Mouse (Mus musculus) embryonic facial prominence, embryonic 11.5 days (tissue): Measurements from ENCODE around the gene Gorasp1. TPM values are rescaled to one million over a fixed set of nuclear protein-coding genes. Genes with fewer than 3 reads are reported as not detected.

ENCODE experiments used
- ATAC-seq: fragments of 200-750 bp; cut with Nextera tagmentation; replicated peaks from 2 replicates; pipeline ENCODE4 v1.8.0; 2017; ENCODE audit warnings: low read depth; ENCODE audit not compliant: insufficient number of reproducible peaks, low FRiP score, low TSS enrichment
- DNase-seq: peaks from one replicate; pipeline ENCODE4 v3.0.0-alpha.2; 2015; ENCODE audit warnings: low spot score
- H3K27ac ChIP-seq: fragments of 300-500 bp; sonication (generic); replicated peaks from 2 replicates; pipeline ENCODE4 v1.5.1; 2014; ENCODE audit warnings: mild to moderate bottlenecking, low read depth, low read length, control low read depth
- H3K27me3 ChIP-seq: fragments of 300-500 bp; sonication (generic); 2 replicates; pipeline ENCODE4 v1.6.1; 2014; ENCODE audit warnings: mild to moderate bottlenecking, low read length, moderate library complexity, mixed read lengths; ENCODE audit not compliant: control insufficient read depth, insufficient read depth
- H3K36me3 ChIP-seq: fragments of 300-500 bp; sonication (generic); replicated peaks from 2 replicates; pipeline ENCODE4 v1.6.1; 2014; ENCODE audit warnings: low read depth, mild to moderate bottlenecking, low read length, moderate library complexity, mixed read lengths; ENCODE audit not compliant: control insufficient read depth, insufficient read depth
- H3K4me1 ChIP-seq: fragments of 300-500 bp; sonication (generic); 2 replicates; pipeline ENCODE4 v1.6.1; 2014; ENCODE audit warnings: low read length, mixed read lengths; ENCODE audit not compliant: control insufficient read depth, insufficient read depth
- H3K4me2 ChIP-seq: fragments of 300-500 bp; sonication (generic); 2 replicates; pipeline ENCODE4 v1.6.1; 2014; ENCODE audit warnings: low read depth, mild to moderate bottlenecking, control low read depth, low read length, moderate library complexity
- H3K4me3 ChIP-seq: fragments of 300-500 bp; sonication (generic); 2 replicates; pipeline ENCODE4 v1.5.1; 2014; ENCODE audit warnings: low read depth, low read length, control low read depth
- H3K9ac ChIP-seq: fragments of 300-500 bp; sonication (generic); replicated peaks from 2 replicates; pipeline ENCODE4 v1.6.1; 2014; ENCODE audit warnings: mild to moderate bottlenecking, control low read depth, low read length
- H3K9me3 ChIP-seq: fragments of 300-500 bp; sonication (generic); replicated peaks from 2 replicates; pipeline ENCODE4 v1.6.1; 2016; ENCODE audit warnings: mild to moderate bottlenecking, low read length, inconsistent platforms, mixed read lengths; ENCODE audit not compliant: control insufficient read depth
- WGBS: fragments of 180-500 bp; shearing (Covaris S2); extraction: QIAGEN DNeasy Blood & Tissue Kit; methylation state at CpG from one replicate; pipeline ENCODE4 v1.1.7; 2014; 5-methylcytosine and 5-hydroxymethylcytosine counted together
- polyA plus RNA-seq: library from polyadenylated mRNA; unstranded; fragments of >200 nt; fragmentation: Nextera tagmentation; extraction: Ambion mirVana; gene quantifications from 2 replicates; pipeline ENCODE4 v1.2.1, GENCODE M21; 2014

The Gorasp1 gene
- polyA plus RNA-seq, 1 experiment from 2014 or later: 18.3 TPM

DNA sequence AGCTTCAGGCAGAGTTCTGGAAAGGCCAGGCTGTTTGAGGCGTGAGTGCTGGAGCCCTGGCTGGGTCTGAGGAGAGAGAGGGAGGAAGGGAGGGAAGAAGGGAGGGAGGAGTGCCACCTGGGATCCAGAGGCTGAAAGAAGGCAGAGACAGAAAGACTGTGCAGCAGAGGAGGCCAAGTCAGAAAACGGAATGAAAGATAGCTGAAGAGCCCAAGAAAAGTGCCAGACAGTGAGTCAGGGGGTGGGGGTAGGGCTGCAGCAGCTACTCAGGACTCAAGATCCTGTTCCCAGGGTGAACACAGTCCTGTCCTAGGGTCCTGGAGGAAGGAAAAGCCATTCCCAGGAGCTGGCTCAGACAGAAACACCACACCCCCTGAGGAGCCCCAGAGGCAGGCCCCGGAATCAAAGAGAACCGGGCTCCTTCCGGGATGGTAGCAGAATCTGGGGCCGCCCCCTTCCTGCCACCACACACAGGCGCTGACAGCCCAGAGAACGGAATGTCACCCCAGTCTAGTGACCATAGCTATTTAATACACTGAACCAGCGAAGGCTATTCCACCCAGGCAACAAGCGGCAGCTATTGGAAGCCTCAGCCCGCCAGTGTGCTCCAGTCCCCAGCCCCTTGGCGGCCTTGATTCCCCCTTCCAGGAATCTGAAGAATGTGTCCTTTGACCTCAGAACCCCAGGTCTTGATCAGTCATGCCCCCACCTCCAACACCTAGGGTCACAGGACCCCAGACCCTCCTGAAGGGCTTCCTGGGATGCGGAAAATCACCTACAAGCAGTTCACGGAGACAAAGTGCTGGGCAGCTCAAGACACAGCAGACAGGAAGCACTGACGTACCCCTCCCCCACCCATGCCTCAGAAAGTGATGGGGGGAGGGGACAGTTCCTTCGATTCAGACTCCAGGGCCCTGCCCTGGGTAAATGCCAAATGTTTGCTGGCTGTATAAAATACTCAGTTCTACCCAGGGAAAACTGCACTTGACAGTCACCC is 44.1 kb upstream of the Gorasp1 start:
- Histone ChIP-seq H3K27ac (peak overlapping the region; percentile 93), H3K9ac (peak overlapping the region; percentile 8), H3K36me3 (no peaks in the 10 kb centered on the region), H3K4me2 (peak overlapping the region; percentile 95), H3K4me3 (peak overlapping the region; percentile 31), H3K9me3 (no peaks in the 10 kb centered on the region), H3K4me1 (peaks cover 31% of the 10 kb centered on the region), H3K27me3 (no peaks in the 10 kb centered on the region)
- DNase-seq (peak; percentile 86), ATAC-seq (peak; percentile 14)
- WGBS: under 1% methylated on average over 16 of the region's 16 CpGs

DNA sequence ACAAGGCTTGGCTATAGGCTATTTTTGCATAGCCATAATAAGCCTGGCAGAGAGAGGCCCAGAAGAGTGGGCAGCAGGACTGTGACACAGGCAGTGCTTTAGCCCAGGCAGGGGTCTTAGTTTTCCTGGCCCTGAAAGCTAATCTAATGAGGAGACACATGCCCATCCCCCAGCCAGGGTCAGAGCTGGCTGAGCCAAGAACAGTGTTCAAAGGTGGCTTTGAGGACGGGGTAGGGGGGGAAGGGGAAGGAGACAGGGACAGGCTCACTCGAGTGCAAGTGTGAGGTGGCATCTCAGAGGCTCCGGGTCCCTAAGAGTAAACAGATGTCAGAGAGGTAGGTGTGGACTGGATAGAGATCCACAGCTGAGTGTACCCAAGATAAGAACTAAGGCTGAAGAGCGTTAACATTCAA is 43.4 kb upstream of the Gorasp1 start:
- H3K9ac ChIP-seq: peak overlapping the region; percentile 8; the same call in 1 of the 2 replicates
- no peak for DNase-seq
- H3K27ac ChIP-seq: peak overlapping the region; percentile 93
- peaks cover 30% of the 10 kb centered on the region for H3K4me1 ChIP-seq
- no peaks in the 10 kb centered on the region for H3K27me3 ChIP-seq
- H3K4me2 ChIP-seq: peak overlapping the region; percentile 95
- no peak for ATAC-seq
- 4% methylated on average over 4 of the region's 4 CpGs for WGBS
- H3K4me3 ChIP-seq: no peak overlapping the region
- no peaks in the 10 kb centered on the region for H3K36me3 ChIP-seq
- no peaks in the 10 kb centered on the region for H3K9me3 ChIP-seq

DNA sequence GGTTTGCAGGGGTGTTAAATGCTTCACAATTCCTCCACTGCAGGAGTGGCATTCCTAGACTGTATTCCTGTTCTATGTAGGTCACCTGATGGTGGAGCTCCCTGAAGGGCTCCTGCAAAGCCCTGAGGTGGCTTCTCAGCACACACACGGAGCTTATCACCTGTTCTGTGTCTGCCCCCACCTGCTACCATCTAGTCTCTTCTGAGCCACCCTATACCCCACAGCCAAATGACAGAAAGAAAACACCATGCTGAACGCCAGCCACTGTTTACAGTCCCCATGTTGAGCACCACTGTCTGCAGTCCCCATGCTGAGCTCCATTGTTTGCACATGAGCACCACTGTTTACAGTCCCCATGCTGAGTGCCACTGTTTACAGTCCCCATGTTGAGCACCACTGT is 42.4 kb upstream of the Gorasp1 start:
- H3K9me3 ChIP-seq: no peaks in the 10 kb centered on the region
- no peak overlapping the region for H3K4me3 ChIP-seq
- H3K36me3 ChIP-seq: no peaks in the 10 kb centered on the region
- ATAC-seq (no peak), DNase-seq (no peak)
- no peaks in the 10 kb centered on the region for H3K27me3 ChIP-seq
- no peak overlapping the region for H3K27ac ChIP-seq
- no peak overlapping the region for H3K4me2 ChIP-seq
- 61% methylated on average over 2 of the region's 2 CpGs for WGBS
- H3K4me1 ChIP-seq: peaks cover 29% of the 10 kb centered on the region
- H3K9ac ChIP-seq: no peak overlapping the region

DNA sequence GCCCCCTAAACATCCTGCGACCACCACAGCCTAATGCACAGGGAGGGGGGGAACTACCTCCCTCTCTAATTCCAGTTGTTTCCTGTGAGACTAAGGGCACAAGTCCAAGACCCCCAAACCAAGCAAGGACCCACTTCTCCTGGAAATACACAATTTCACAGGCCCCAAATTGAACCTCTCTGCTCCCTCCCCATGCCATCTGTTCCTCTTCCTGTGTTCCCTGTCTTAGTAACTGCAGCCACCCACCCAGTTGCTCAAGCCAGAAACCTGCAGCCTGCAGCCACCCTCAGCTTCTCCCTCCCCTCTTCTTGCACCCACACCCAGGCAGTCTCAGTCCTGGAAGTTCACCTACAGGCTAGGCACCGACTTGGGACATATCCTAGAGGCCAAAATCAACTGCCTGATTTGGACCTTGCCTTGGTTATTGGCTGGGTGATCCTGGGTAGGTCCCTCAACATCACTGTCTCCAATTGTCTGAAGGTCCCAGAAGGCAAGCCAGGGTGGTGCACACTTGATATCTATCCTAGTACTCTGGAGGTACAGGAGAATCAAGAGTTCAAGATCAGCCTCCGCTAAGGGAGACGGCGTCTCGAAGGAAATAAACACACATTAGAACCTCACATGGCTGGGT is 41.6 kb upstream of the Gorasp1 start:
- H3K4me2 ChIP-seq: no peak overlapping the region
- H3K27me3 ChIP-seq: no peaks in the 10 kb centered on the region
- H3K27ac ChIP-seq: 0 out of 2 replicates have a peak overlapping the region, but pooled peaks have one; percentile 20
- 83% methylated on average over 6 of the region's 6 CpGs for WGBS
- ATAC-seq (no peak), DNase-seq (no peak)
- no peak overlapping the region for H3K4me3 ChIP-seq
- no peaks in the 10 kb centered on the region for H3K9me3 ChIP-seq
- H3K4me1 ChIP-seq: peaks cover 26% of the 10 kb centered on the region
- H3K36me3 ChIP-seq: no peaks in the 10 kb centered on the region
- H3K9ac ChIP-seq: no peak overlapping the region

DNA sequence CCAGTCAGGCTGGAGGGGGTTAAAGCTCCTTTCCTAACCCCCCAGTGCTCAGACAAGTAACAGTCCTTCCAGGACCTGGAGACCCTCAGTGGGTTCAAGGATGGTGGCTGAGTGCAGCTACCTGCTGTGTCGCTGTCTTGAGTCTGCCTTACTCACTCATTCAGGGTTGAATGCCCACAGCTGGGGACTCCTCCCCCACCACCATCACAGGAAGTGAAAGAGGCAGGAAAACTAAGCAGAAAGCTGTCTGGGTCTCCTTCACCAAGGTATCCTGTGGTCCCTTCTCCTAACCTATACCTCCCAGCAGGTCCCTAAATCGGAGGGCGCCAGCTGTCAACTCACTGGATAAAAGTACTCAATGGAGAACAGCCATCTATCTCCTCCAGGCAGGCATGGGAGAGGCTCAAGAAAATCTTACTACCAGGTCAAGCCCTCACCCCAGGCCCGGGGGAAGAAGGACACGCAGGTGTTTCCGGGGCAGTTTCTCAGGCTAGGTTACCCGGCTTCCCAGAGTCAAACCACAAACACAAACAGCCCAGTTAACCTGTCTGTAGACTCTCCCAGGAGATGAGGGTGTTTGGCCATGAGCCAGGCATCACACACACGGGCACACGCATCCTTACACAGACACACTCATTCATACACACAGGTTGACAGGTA is 40.9 kb upstream of the Gorasp1 start:
- Histone ChIP-seq H3K4me1 (peaks cover 26% of the 10 kb centered on the region), H3K27ac (0 out of 2 replicates have a peak overlapping the region, but pooled peaks have one; percentile 28), H3K36me3 (no peaks in the 10 kb centered on the region), H3K9me3 (no peaks in the 10 kb centered on the region), H3K9ac (no peak overlapping the region), H3K27me3 (no peaks in the 10 kb centered on the region), H3K4me3 (no peak overlapping the region), H3K4me2 (no peak overlapping the region; the same call in 1 of the 2 replicates)
- no peak for DNase-seq
- no peak for ATAC-seq
- 49% methylated on average over 9 of the region's 9 CpGs for WGBS

DNA sequence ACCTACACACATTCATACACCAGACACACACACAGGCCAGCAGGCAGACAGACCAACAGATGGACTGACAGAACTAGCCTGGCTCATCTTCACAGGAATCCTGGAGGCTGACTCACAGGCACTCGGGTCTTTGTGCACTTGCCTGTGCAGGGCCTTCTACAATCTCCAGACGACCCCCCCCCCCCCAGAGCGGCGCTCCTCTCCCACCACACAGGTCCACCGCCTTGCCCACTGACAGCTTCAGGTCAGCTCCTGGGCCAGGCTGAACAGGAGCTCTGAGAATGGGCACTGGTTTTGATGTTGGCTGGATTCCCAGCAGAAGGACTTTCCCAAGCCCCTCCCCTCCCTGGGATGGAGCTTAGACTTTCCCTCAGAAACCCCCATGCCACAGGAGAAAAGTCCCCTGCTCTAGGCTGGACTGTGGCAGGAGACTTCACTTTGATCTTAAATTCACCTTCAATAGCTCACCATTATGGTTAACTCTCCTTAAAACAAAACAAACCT is 40.2 kb upstream of the Gorasp1 start:
- Histone ChIP-seq H3K9me3 (no peaks in the 10 kb centered on the region), H3K9ac (no peak overlapping the region), H3K27me3 (no peaks in the 10 kb centered on the region), H3K4me3 (no peak overlapping the region), H3K27ac (no peak overlapping the region), H3K4me2 (no peak overlapping the region; the same call in 1 of the 2 replicates), H3K36me3 (no peaks in the 10 kb centered on the region; the same call in 1 of the 2 replicates), H3K4me1 (peaks cover 20% of the 10 kb centered on the region)
- DNase-seq (no peak), ATAC-seq (no peak)
- 69% methylated on average over 5 of the region's 5 CpGs for WGBS

DNA sequence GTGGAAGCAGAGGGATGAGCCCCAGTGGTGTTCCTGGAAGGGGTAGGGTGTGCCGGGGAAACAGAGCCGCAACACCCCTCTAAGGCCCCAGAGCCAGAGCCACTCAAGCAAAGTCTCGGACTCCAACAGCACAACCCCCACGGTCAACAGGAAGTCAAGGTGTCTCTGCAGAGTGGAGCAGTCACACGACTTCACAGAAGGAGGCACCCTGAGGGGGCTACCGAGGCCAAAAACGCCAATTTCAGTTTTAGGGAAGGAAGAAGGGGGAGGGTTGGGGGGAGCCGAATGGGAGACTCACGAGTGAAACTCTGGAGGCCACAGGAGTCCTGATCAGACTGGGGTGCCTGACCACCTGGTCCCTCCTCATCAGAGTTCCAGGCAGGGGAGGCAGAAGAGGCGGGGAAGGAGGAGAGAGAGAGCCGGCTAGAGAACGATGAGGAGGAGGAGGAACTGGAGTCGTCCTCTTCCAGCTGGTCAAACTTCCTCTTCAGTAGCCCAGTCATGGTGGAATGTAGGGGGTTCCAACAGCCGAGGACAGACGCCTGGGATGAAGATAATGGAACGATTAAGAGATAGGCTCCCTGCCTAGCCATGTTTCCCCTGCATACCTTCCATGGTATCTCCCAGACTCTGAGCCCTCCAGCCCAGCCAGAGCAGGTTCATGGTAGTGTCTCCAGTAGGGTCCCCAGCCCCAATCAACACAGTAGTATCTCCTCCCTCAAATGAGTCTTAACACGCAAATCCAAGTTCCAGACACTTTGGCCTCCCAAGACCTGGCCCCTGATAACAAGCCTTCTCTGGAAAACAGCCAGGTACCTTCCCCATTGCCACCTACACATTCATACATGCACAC is 39.6 kb upstream of the Gorasp1 start:
- no peak for ATAC-seq
- no peak overlapping the region for H3K4me2 ChIP-seq
- no peaks in the 10 kb centered on the region for H3K27me3 ChIP-seq
- H3K9me3 ChIP-seq: no peaks in the 10 kb centered on the region
- H3K27ac ChIP-seq: no peak overlapping the region
- H3K4me1 ChIP-seq: peaks cover 13% of the 10 kb centered on the region
- no peak for DNase-seq
- H3K9ac ChIP-seq: no peak overlapping the region
- WGBS: 37% methylated on average over 17 of the region's 17 CpGs
- H3K36me3 ChIP-seq: no peaks in the 10 kb centered on the region; the same call in none of the 2 replicates
- no peak overlapping the region for H3K4me3 ChIP-seq
